Mouse (Mus musculus): ENCODE measurements around the gene Gm28870. TPM values are rescaled to one million over a fixed set of nuclear protein-coding genes. Genes with fewer than 3 reads are reported as not detected.

The Gm28870 gene
- not detected in 2 replicates for polyA plus RNA-seq (2012; rRNA removed)

DNA sequence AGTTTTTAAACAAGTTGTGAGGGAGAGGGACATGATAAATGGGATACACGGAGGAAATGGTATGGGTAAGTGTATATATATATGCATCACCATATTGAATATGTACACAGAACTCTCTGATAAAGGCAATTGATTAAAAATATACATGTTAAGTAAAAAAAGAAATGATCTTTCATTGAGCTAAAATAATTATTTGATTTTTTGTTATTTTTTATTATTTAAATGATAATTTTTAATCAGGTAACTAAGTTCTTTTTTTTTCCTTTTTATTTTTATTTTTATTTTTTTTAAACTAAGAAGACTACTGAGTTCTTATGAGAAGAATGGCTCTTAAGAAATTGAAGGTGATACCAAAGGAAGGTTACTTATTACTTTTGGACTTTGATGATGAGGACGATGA, at the start of gene Gm28870:
Gene Gm28870, plus strand, starts transcription at position 301 of the 400 bp plus-strand sequence.

Measured in liver, embryonic 14 days (tissue).